Mouse (Mus musculus) hindbrain, embryonic 11.5 days (tissue): ENCODE measurements around the gene Rpl12. TPM values are rescaled to one million over a fixed set of nuclear protein-coding genes. Genes with fewer than 3 reads are reported as not detected.

Experiments
- ATAC-seq: fragments of 200-750 bp; cut with Nextera tagmentation; 2 replicates; pipeline ENCODE4 v1.8.0; 2017; ENCODE audit warnings: mild to moderate bottlenecking, moderate TSS enrichment, moderate library complexity; ENCODE audit not compliant: low FRiP score
- DNase-seq: peaks from one replicate; pipeline ENCODE4 v3.0.0-alpha.2; 2015; ENCODE audit warnings: low spot score
- H3K27ac ChIP-seq: fragments of 300-500 bp; sonication (generic); 2 replicates; pipeline ENCODE4 v1.5.1; 2014; ENCODE audit warnings: mild to moderate bottlenecking, low read depth, low read length
- H3K27me3 ChIP-seq: fragments of 300-500 bp; sonication (generic); 2 replicates; pipeline ENCODE4 v1.6.1; 2014; ENCODE audit warnings: mild to moderate bottlenecking, low read length, moderate library complexity, mixed read lengths; ENCODE audit not compliant: control insufficient read depth, insufficient read depth
- H3K36me3 ChIP-seq: fragments of 300-500 bp; sonication (generic); 2 replicates; pipeline ENCODE4 v1.6.1; 2014; ENCODE audit warnings: mild to moderate bottlenecking, low read length, moderate library complexity, mixed read lengths; ENCODE audit not compliant: control insufficient read depth, insufficient read depth
- H3K4me1 ChIP-seq: fragments of 300-500 bp; sonication (generic); replicated peaks from 2 replicates; pipeline ENCODE4 v1.6.1; 2014; ENCODE audit warnings: low read length, mixed read lengths; ENCODE audit not compliant: control insufficient read depth, insufficient read depth
- H3K4me2 ChIP-seq: fragments of 300-500 bp; sonication (generic); replicated peaks from 2 replicates; pipeline ENCODE4 v1.6.1; 2014; ENCODE audit warnings: mild to moderate bottlenecking, low read depth, low read length
- H3K4me3 ChIP-seq: fragments of 300-500 bp; sonication (generic); 2 replicates; pipeline ENCODE4 v1.5.1; 2014; ENCODE audit warnings: low read depth, low read length
- H3K9ac ChIP-seq: fragments of 300-500 bp; sonication (generic); 2 replicates; pipeline ENCODE4 v1.6.1; 2014; ENCODE audit warnings: low read depth, low read length
- H3K9me3 ChIP-seq: fragments of 300-500 bp; sonication (generic); 2 replicates; pipeline ENCODE4 v1.6.1; 2016; ENCODE audit warnings: low read length; ENCODE audit not compliant: control insufficient read depth
- WGBS: fragments of 180-500 bp; shearing (Covaris S2); extraction: QIAGEN DNeasy Blood & Tissue Kit; methylation state at CpG from one replicate; pipeline ENCODE4 v1.1.7; 2014; 5-methylcytosine and 5-hydroxymethylcytosine counted together
- polyA plus RNA-seq: library from polyadenylated mRNA; unstranded; fragments of >200 nt; fragmentation: Nextera tagmentation; extraction: Ambion mirVana; gene quantifications from 2 replicates; pipeline ENCODE4 v1.2.1, GENCODE M21; 2014

Rpl12 gene
- polyA plus RNA-seq, 1 experiment from 2014 or later: 129 TPM

DNA sequence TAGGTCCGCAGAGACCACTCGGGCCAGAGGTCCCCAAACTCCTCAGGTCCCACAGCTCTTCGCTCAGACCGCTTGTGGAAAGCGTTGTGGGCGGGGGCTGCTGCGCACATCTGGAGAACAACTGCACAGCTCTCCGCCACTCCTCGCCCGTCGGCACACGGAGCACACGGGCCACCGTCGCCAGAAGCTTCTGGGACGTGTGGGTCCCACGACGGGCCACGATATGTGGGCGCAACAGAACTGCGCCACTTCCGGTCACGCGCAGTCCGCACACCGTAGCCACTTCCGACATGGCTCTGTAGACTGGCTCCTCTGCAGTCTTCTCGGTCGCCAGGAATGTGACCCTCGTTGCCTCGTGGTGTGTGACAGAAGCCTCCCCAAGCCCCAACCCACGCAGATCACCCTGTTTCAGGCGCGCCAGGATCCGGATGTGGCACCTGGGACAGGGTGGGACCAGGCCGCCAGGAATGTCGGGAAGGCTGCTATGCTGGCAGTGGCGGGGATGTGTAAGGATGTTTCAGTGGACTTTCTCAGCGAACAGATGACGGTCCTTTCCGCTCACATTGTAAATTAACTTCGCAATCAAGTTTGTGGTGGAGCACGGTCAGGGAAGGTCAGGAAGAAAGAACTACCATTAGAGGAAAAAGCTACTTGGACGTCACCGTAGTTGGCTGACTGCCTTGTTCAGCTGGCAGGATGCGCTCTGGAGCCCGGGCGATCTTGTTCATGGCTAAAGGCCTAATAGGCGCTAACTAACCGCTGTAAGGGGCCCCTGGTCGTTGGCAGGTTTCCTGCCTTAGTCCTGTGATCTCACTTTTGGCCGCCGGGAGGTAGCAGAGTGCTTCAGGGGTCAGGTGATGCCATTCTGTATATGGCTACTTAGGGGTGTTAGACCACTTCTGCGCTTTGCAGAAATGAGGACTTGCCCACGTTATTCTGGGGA lies 5.6 kb downstream of the Rpl12 start:
- 0 out of 2 replicates have a peak, but pooled peaks cover 2% of the 10 kb centered on the region for H3K36me3 ChIP-seq
- H3K27ac ChIP-seq: peak overlapping the region; percentile 83
- no peaks in the 10 kb centered on the region for H3K9me3 ChIP-seq
- H3K27me3 ChIP-seq: no peaks in the 10 kb centered on the region
- DNase-seq (peak; percentile 90), ATAC-seq (peak; percentile 87)
- peak overlapping the region; percentile 76 for H3K4me2 ChIP-seq
- peaks cover 7% of the 10 kb centered on the region; the same call in 1 of the 2 replicates for H3K4me1 ChIP-seq
- peak overlapping the region; percentile 87 for H3K9ac ChIP-seq
- H3K4me3 ChIP-seq: peak overlapping the region; percentile 66
- WGBS: under 1% methylated on average over 55 of the region's 55 CpGs

DNA sequence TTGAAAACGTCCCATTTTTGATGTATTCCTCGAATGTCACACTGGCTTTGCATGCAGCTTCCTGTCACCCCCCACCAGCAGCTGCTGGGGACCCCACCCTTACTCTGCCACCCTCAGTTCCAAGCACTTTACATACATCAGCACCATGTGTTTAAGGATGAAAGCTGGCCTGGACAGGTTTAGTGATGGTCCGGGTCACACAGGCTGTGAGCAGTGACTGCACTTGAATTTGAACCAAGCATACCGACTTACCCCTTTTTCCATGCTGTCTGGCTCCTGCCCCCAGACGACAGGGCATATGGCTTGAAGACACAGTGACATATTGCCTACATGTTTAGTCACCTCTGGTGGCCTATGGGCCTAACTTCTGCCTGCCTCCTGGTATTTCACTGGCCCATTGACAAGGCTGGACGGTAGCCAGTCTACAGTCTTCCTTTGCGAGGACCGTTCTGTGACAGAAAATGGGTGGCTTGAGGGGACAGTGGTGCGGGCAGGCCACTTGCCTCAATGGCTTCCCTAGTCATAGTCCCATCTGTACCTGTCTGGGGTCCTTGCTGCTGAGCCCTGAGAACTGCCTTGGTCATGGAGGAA lies 6.8 kb downstream of the Rpl12 start:
- H3K9ac ChIP-seq: no peak overlapping the region; the same call in 1 of the 2 replicates
- WGBS: 87% methylated on average over 9 of the region's 9 CpGs
- ATAC-seq (no peak), DNase-seq (no peak)
- no peak overlapping the region for H3K27ac ChIP-seq
- 0 out of 2 replicates have a peak, but pooled peaks cover 1% of the 10 kb centered on the region for H3K36me3 ChIP-seq
- H3K9me3 ChIP-seq: no peaks in the 10 kb centered on the region
- peaks cover 5% of the 10 kb centered on the region; the same call in 1 of the 2 replicates for H3K4me1 ChIP-seq
- H3K4me2 ChIP-seq: no peak overlapping the region; the same call in 1 of the 2 replicates
- H3K27me3 ChIP-seq: no peaks in the 10 kb centered on the region
- H3K4me3 ChIP-seq: no peak overlapping the region

DNA sequence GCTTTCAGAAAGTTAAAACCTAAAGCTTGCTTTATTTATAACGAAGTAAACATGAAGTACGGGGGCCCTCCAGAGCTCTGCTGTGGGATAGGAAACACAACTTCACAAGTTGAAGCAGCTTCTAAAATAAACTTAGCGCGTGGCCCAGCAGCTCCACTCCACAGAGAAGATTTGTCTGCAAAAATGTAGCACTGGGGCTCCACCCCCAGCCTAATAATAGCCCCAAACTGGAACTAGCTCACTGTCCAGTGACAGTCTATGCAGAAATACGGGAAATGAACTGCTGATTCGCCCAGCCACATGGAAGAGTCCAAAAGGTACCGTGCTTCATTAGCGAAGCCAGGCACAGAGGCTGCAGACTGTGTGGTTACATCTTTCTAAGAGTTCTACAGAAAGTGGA lies 8.0 kb downstream of the Rpl12 start:
- no peak for DNase-seq
- Histone ChIP-seq H3K36me3 (no peaks in the 10 kb centered on the region), H3K4me3 (no peak overlapping the region), H3K4me1 (peaks cover 5% of the 10 kb centered on the region; the same call in 1 of the 2 replicates), H3K9ac (no peak overlapping the region), H3K4me2 (no peak overlapping the region), H3K27ac (no peak overlapping the region), H3K9me3 (no peaks in the 10 kb centered on the region), H3K27me3 (no peaks in the 10 kb centered on the region)
- ATAC-seq: no peak
- 88% methylated on average over 8 of the region's 8 CpGs for WGBS

DNA sequence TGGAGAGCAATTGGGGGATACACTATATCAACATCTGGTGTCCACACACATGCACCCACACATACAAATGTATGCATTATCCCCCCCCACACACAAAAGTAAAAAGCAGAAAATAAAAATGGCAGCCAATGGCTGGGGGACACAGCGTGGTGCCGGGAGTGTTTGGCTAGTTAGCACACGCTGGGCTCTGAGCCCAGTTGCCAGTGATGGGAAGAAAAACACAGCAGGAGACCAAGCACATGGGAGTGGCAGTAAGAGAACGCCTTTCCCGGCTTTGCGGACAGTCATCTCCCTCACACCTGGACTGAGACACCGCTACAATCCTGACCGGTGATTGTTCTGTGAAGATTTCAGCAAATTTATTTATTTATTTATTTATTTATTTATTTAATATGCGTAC lies 9.9 kb downstream of the Rpl12 start:
- no peak overlapping the region for H3K4me2 ChIP-seq
- no peaks in the 10 kb centered on the region for H3K9me3 ChIP-seq
- WGBS: 32% methylated on average over 9 of the region's 9 CpGs
- H3K36me3 ChIP-seq: no peaks in the 10 kb centered on the region
- H3K27me3 ChIP-seq: no peaks in the 10 kb centered on the region
- H3K9ac ChIP-seq: no peak overlapping the region
- H3K27ac ChIP-seq: no peak overlapping the region
- peaks cover 5% of the 10 kb centered on the region; the same call in 1 of the 2 replicates for H3K4me1 ChIP-seq
- DNase-seq (no peak), ATAC-seq (no peak)
- no peak overlapping the region for H3K4me3 ChIP-seq

DNA sequence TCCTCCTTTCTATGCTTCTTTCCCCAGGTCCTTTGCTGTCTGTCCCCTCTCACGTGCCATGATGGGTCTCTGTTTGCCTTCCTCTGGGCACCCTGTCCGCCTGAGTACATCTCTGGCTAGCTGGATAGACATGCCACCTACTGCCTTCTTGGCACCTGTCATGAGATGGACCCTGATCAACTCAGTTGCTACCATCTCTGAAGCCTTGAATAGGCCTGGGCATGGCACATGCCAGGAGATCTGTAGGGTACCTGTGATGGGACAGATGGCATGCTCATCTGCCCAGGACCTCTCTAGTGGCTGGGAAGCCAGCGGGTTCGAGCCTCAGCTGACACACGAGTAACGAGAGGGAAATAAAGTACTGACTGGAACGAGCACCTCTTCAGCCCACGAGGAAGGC lies 12.9 kb downstream of the Rpl12 start:
- Histone ChIP-seq H3K27ac (no peak overlapping the region), H3K27me3 (no peaks in the 10 kb centered on the region), H3K4me3 (no peak overlapping the region), H3K9ac (no peak overlapping the region), H3K36me3 (no peaks in the 10 kb centered on the region), H3K9me3 (no peaks in the 10 kb centered on the region), H3K4me1 (no peaks in the 10 kb centered on the region), H3K4me2 (no peak overlapping the region)
- WGBS: 89% methylated on average over 8 of the region's 8 CpGs
- DNase-seq (no peak), ATAC-seq (no peak)

DNA sequence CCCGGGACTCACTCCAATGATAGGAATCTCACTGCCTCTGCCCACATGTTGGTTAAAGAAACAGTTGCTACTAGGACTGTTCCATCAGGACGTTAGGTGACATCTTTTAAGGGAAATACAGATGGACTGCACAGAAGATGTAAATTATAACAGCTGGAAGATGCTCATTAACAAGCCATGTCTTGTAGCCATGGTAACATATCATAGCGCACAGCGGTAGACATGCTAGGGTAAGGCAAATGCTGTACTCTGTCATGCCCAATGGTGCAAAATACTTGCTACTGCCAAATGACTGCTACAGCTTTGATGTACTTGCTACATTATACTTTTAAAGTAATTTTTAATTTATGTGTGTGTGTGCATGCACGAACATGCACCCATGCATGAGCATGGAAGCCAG lies 15.8 kb downstream of the Rpl12 start:
- Histone ChIP-seq H3K9ac (no peak overlapping the region), H3K27me3 (no peaks in the 10 kb centered on the region), H3K4me1 (peaks cover 5% of the 10 kb centered on the region; the same call in 1 of the 2 replicates), H3K4me3 (no peak overlapping the region), H3K27ac (no peak overlapping the region), H3K36me3 (no peaks in the 10 kb centered on the region), H3K4me2 (no peak overlapping the region), H3K9me3 (no peaks in the 10 kb centered on the region)
- no peak for DNase-seq
- WGBS: 81% methylated on average over 5 of the region's 5 CpGs
- no peak for ATAC-seq

DNA sequence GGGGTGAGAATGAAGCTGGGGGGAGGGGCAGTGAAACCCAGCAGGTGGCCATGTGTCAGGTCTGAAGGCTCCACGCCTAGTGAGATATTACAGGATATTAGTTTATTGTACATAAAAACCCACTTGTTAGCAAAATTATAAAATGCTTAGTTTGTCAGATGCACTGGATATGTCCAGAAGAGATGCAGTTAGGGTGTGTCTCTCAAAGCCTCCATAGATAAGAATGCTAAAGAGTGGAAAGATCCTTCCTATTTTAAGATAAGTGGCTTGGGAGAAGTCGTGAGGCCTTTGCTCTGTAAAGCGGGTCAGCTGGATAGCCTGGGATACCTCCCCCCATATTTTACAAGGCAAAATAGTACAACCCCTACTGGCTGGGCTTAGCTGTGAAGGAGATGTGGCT lies 17.3 kb downstream of the Rpl12 start:
- ATAC-seq: no peak
- H3K27ac ChIP-seq: no peak overlapping the region
- no peak overlapping the region for H3K9ac ChIP-seq
- no peak overlapping the region for H3K4me2 ChIP-seq
- H3K27me3 ChIP-seq: no peaks in the 10 kb centered on the region
- WGBS: 77% methylated on average over 3 of the region's 3 CpGs
- DNase-seq: no peak
- H3K9me3 ChIP-seq: no peaks in the 10 kb centered on the region
- peaks cover 5% of the 10 kb centered on the region; the same call in 1 of the 2 replicates for H3K4me1 ChIP-seq
- H3K4me3 ChIP-seq: no peak overlapping the region
- H3K36me3 ChIP-seq: no peaks in the 10 kb centered on the region

DNA sequence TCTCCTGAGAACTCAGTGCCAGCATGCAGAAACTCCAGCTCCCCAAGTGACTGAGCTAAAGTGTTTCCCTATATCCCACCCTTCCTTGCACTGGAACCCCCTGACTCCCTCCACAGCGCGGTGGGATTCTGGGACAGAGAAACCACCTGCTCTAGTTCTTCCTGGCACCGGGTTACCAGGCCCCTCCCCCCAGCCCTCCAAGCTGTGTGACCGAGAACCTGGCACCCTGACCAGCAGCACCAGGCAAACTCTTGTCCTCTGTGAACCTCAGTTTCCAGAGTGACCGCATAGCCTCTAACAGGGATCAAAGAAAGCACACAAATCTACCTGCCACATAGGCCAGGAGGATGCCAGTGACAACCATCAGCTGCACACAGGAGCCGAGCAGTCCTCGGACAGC lies 18.3 kb downstream of the Rpl12 start:
- Histone ChIP-seq H3K27me3 (no peaks in the 10 kb centered on the region), H3K4me1 (peaks cover 5% of the 10 kb centered on the region; the same call in 1 of the 2 replicates), H3K36me3 (no peaks in the 10 kb centered on the region), H3K4me2 (no peak overlapping the region), H3K4me3 (no peak overlapping the region), H3K27ac (no peak overlapping the region), H3K9ac (no peak overlapping the region), H3K9me3 (no peaks in the 10 kb centered on the region)
- no peak for ATAC-seq
- DNase-seq: no peak
- WGBS: 85% methylated on average over 7 of the region's 7 CpGs
